Mouse (Mus musculus): Measurements from ENCODE around the gene Nol3. TPM values are rescaled to one million over a fixed set of nuclear protein-coding genes. Genes with fewer than 3 reads are reported as not detected.

Nol3 gene
- polyA plus RNA-seq, 1 experiment from 2014 or later, result 1.9 TPM

DNA sequence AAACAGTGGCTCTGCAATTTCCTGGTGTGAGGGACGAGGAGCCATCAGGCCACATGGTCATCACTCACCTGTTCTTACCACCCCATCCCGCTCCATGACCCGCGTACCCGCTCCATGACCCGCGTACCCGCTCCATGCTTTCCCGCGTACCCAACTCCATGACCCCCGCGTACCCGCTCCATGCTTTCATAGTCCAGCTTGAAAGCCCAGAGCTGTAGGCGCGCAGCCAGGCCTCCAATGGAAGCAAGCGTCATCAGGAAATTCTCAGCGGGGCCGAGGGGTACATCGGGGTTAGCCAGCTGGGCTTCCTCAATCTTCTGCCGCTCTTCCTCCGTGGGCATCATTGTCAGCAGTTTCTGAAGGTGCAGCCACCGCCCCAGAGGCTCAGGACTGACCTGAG, 55.5 kb downstream of the Nol3 start:
- 93% methylated on average over 22 of the region's 22 CpGs for WGBS
- Histone ChIP-seq H3K36me3 (ENCODE audit: control insufficient read depth, insufficient read depth, low read length) (peaks cover 76% of the 10 kb centered on the region), H3K4me3 (ENCODE audit: low read depth, low read length) (no peak overlapping the region), H3K27me3 (ENCODE audit: control insufficient read depth, insufficient read depth, low read length) (no peaks in the 10 kb centered on the region), H3K9ac (replicated peaks; ENCODE audit: low read depth, low read length) (no peak overlapping the region), H3K4me2 (replicated peaks; ENCODE audit: low read depth, low read length) (no peak overlapping the region), H3K9me3 (ENCODE audit: control insufficient read depth, low read depth, low read length) (no peaks in the 10 kb centered on the region), H3K27ac (ENCODE audit: low read length) (no peak overlapping the region), H3K4me1 (ENCODE audit: control insufficient read depth, insufficient read depth, low read length) (peaks cover 9% of the 10 kb centered on the region; the same call in 1 of the 2 replicates)
- no peak for ATAC-seq (ENCODE audit: insufficient number of reproducible peaks, insufficient read depth, low FRiP score, low read depth)

MicroRNA genes within 50 kb of the gene (microRNA counts, 519-probe panel; counts per million panel counts)
- microRNA mmu-miR-328, result 2,396 counts per million, percentile 39 among the panel's probes with 10 or more counts

Small RNA genes within 50 kb of the gene (microRNA-seq; reads per million reads assigned to microRNA genes)
- not detected for gene Gm27320
- gene Mir328, result 220 reads per million, percentile 57 among the genes with 10 or more reads in this experiment

Other genes with a start within 250 kb of the Nol3 start
- not detected in 2 replicates for gene Ces3a, start 227.5 kb upstream of the Nol3 start, polyA plus RNA-seq (2014; fragmentation: Nextera tagmentation; extraction: Ambion mirVana)
- gene Ces3b, start 192.4 kb upstream of the Nol3 start, polyA plus RNA-seq (2014; fragmentation: Nextera tagmentation; extraction: Ambion mirVana), result not detected in 2 replicates
- gene Ces4a, start 144.3 kb upstream of the Nol3 start, polyA plus RNA-seq (2014; fragmentation: Nextera tagmentation; extraction: Ambion mirVana), result not detected in 2 replicates
- 73.7 and 75.2 TPM in 2 replicates for gene Cbfb, start 105.5 kb upstream of the Nol3 start, polyA plus RNA-seq (2014; fragmentation: Nextera tagmentation; extraction: Ambion mirVana)
- gene D230025D16Rik, start 51.0 kb upstream of the Nol3 start, polyA plus RNA-seq (2014; fragmentation: Nextera tagmentation; extraction: Ambion mirVana), result 33.1 and 34.5 TPM in 2 replicates
- gene B3gnt9, start 21.0 kb upstream of the Nol3 start, polyA plus RNA-seq (2014; fragmentation: Nextera tagmentation; extraction: Ambion mirVana), result 22.7 and 29.4 TPM in 2 replicates
- 21.7 and 22.0 TPM in 2 replicates for gene Tradd, start 11.5 kb upstream of the Nol3 start, polyA plus RNA-seq (2014; fragmentation: Nextera tagmentation; extraction: Ambion mirVana)
- 3.0 and 3.1 TPM in 2 replicates for gene Fbxl8, start 11.5 kb upstream of the Nol3 start, polyA plus RNA-seq (2014; fragmentation: Nextera tagmentation; extraction: Ambion mirVana)
- not detected in 2 replicates for gene Hsf4, start 6.3 kb upstream of the Nol3 start, polyA plus RNA-seq (2014; fragmentation: Nextera tagmentation; extraction: Ambion mirVana)
- 10.3 and 10.7 TPM in 2 replicates for gene 4931428F04Rik, start 13.7 kb downstream of the Nol3 start, polyA plus RNA-seq (2014; fragmentation: Nextera tagmentation; extraction: Ambion mirVana)
- 7.9 and 9.2 TPM in 2 replicates for gene Exoc3l, start 20.0 kb downstream of the Nol3 start, polyA plus RNA-seq (2014; fragmentation: Nextera tagmentation; extraction: Ambion mirVana)
- 95.0 and 95.8 TPM in 2 replicates for gene E2f4, start 21.5 kb downstream of the Nol3 start, polyA plus RNA-seq (2014; fragmentation: Nextera tagmentation; extraction: Ambion mirVana)
- gene Elmo3, start 29.5 kb downstream of the Nol3 start, polyA plus RNA-seq (2014; fragmentation: Nextera tagmentation; extraction: Ambion mirVana), result 14.3 and 15.2 TPM in 2 replicates
- gene Lrrc29, start 50.1 kb downstream of the Nol3 start, polyA plus RNA-seq (2014; fragmentation: Nextera tagmentation; extraction: Ambion mirVana), result 2.6 and 3.6 TPM in 2 replicates
- gene Tmem208, start 50.2 kb downstream of the Nol3 start, polyA plus RNA-seq (2014; fragmentation: Nextera tagmentation; extraction: Ambion mirVana), result 122 and 128 TPM in 2 replicates
- gene Fhod1, start 71.8 kb downstream of the Nol3 start, polyA plus RNA-seq (2014; fragmentation: Nextera tagmentation; extraction: Ambion mirVana), result 3.5 and 6.3 TPM in 2 replicates
- gene Slc9a5, start 72.7 kb downstream of the Nol3 start, polyA plus RNA-seq (2014; fragmentation: Nextera tagmentation; extraction: Ambion mirVana), result 3.2 and 3.7 TPM in 2 replicates
- gene Plekhg4, start 97.1 kb downstream of the Nol3 start, polyA plus RNA-seq (2014; fragmentation: Nextera tagmentation; extraction: Ambion mirVana), result 0.14 and 0.64 TPM in 2 replicates
- gene Kctd19, start 137.4 kb downstream of the Nol3 start, polyA plus RNA-seq (2014; fragmentation: Nextera tagmentation; extraction: Ambion mirVana), result not detected in 2 replicates
- not detected in 2 replicates for gene Lrrc36, start 137.4 kb downstream of the Nol3 start, polyA plus RNA-seq (2014; fragmentation: Nextera tagmentation; extraction: Ambion mirVana)
- 39.1 and 40.1 TPM in 2 replicates for gene Tppp3, start 195.4 kb downstream of the Nol3 start, polyA plus RNA-seq (2014; fragmentation: Nextera tagmentation; extraction: Ambion mirVana)
- gene Zdhhc1, start 220.8 kb downstream of the Nol3 start, polyA plus RNA-seq (2014; fragmentation: Nextera tagmentation; extraction: Ambion mirVana), result 33.9 and 37.2 TPM in 2 replicates
- 2.8 and 3.2 TPM in 2 replicates for gene Hsd11b2, start 242.6 kb downstream of the Nol3 start, polyA plus RNA-seq (2014; fragmentation: Nextera tagmentation; extraction: Ambion mirVana)

Measured in stomach, embryonic 14.5 days (tissue).